Mouse (Mus musculus) intestine, postnatal 0 days (tissue): ENCODE data around the gene Mctp1. TPM values are rescaled to one million over a fixed set of nuclear protein-coding genes. Genes with fewer than 3 reads are reported as not detected.

Experiments used
- ATAC-seq: fragments of 200-750 bp; cut with Nextera tagmentation; 2 replicates; pipeline ENCODE4 v1.8.0; 2017; ENCODE audit warnings: mild to moderate bottlenecking, moderate TSS enrichment, moderate library complexity
- H3K27ac ChIP-seq: fragments of 300-500 bp; sonication (generic); 2 replicates; pipeline ENCODE4 v1.5.1; 2014; ENCODE audit warnings: mild to moderate bottlenecking, low read depth, low read length, moderate library complexity
- H3K27me3 ChIP-seq: fragments of 300-500 bp; sonication (generic); replicated peaks from 2 replicates; pipeline ENCODE4 v1.6.1; 2014; ENCODE audit warnings: low read length, mixed read lengths; ENCODE audit not compliant: control insufficient read depth, insufficient read depth
- H3K36me3 ChIP-seq: fragments of 300-500 bp; sonication (generic); 2 replicates; pipeline ENCODE4 v1.6.1; 2014; ENCODE audit warnings: mild to moderate bottlenecking, moderate library complexity; ENCODE audit not compliant: control insufficient read depth, insufficient read depth
- H3K4me1 ChIP-seq: fragments of 300-500 bp; sonication (generic); replicated peaks from 2 replicates; pipeline ENCODE4 v1.6.1; 2014; ENCODE audit warnings: antibody characterized with exemption, low read length, mixed read lengths; ENCODE audit not compliant: control insufficient read depth, insufficient read depth
- H3K4me2 ChIP-seq: fragments of 300-500 bp; sonication (generic); replicated peaks from 2 replicates; pipeline ENCODE4 v1.6.1; 2014; ENCODE audit warnings: low read depth, mild to moderate bottlenecking, moderate library complexity
- H3K4me3 ChIP-seq: fragments of 300-500 bp; sonication (generic); 2 replicates; pipeline ENCODE4 v1.5.1; 2014; ENCODE audit warnings: low read depth, low read length
- H3K9ac ChIP-seq: fragments of 300-500 bp; sonication (generic); 2 replicates; pipeline ENCODE4 v1.6.1; 2014; ENCODE audit warnings: mild to moderate bottlenecking, low read depth, low read length
- H3K9me3 ChIP-seq: fragments of 300-500 bp; sonication (generic); 2 replicates; pipeline ENCODE4 v1.6.1; 2016; ENCODE audit warnings: mixed run types; ENCODE audit not compliant: control insufficient read depth
- CTCF ChIP-seq: sonication (generic); IDR thresholded peaks from 2 replicates; pipeline ENCODE4 v1.5.1; 2016; ENCODE audit warnings: low read depth, mild to moderate bottlenecking, control low read depth, antibody characterized with exemption, moderate library complexity
- WGBS: fragments of 180-500 bp; shearing (Covaris S2); extraction: QIAGEN DNeasy Blood & Tissue Kit; methylation state at CpG from one replicate; pipeline ENCODE4 v1.1.7; 2014; 5-methylcytosine and 5-hydroxymethylcytosine counted together
- polyA plus RNA-seq: library from polyadenylated mRNA; unstranded; fragments of >200 nt; fragmentation: Nextera tagmentation; extraction: Ambion mirVana; gene quantifications from 2 replicates; pipeline ENCODE4 v1.2.1, GENCODE M21; 2015

The Mctp1 gene
- polyA plus RNA-seq, 1 experiment from 2014 or later = 1.2 TPM

DNA sequence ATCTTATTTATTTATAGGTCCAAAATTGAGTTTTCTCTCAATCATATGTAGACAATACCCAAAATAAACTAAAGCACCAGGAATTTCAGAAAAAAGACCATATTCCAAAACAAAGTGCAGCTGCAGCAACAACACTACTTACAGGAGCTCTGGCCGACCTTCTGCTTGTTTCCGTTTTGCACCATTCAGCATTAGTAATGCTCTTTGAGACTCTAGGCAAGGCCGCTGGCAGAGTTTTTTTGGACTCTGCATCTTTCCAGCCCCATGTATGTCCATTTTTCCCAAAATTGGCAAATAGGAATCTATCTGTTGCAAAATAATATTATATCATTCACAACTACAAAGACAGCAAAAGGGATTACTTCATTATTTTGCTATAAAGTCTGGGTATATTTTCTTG, 665.4 kb downstream of the Mctp1 start:
- TF ChIP-seq CTCF = no peak
- 70% methylated on average over 3 of the region's 3 CpGs for WGBS

DNA sequence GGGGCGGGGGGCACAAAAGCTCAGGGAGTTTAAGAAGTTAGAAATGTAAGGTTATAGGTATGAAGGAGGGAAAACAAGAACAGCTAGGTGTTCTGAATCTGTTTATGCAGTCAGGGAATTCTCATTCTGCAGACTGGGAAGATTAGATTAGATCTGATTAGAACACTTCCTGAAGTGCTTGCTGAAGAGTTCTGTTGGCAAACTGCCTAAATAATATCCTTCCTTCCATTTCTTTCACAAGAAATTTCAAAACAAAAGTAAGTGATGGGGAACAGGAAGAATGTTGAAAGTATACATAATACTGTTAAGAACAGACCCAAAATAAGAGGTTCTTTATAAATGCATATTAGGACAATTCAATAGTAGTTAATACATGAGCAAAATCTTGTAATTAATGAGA, 678.9 kb downstream of the Mctp1 start:
- no peaks in the 10 kb centered on the region for H3K27me3 ChIP-seq
- no peaks in the 10 kb centered on the region for H3K4me1 ChIP-seq
- ATAC-seq = no peak
- 90% methylated on average over 1 of the region's 1 CpGs for WGBS
- H3K27ac ChIP-seq = no peak overlapping the region
- H3K4me2 ChIP-seq = no peak overlapping the region
- H3K9ac ChIP-seq = no peak overlapping the region
- H3K36me3 ChIP-seq = no peaks in the 10 kb centered on the region
- H3K9me3 ChIP-seq = no peaks in the 10 kb centered on the region
- TF ChIP-seq CTCF = no peak
- H3K4me3 ChIP-seq = no peak overlapping the region

More for the DNA sequence above, 665.4 kb downstream of the Mctp1 start:
- no peaks in the 10 kb centered on the region for H3K27me3 ChIP-seq
- H3K4me3 ChIP-seq = no peak overlapping the region
- H3K9me3 ChIP-seq = no peaks in the 10 kb centered on the region
- H3K9ac ChIP-seq = no peak overlapping the region
- H3K4me2 ChIP-seq = no peak overlapping the region
- H3K4me1 ChIP-seq = no peaks in the 10 kb centered on the region; the same call in 1 of the 2 replicates
- ATAC-seq = no peak
- no peak overlapping the region for H3K27ac ChIP-seq
- H3K36me3 ChIP-seq = no peaks in the 10 kb centered on the region

DNA sequence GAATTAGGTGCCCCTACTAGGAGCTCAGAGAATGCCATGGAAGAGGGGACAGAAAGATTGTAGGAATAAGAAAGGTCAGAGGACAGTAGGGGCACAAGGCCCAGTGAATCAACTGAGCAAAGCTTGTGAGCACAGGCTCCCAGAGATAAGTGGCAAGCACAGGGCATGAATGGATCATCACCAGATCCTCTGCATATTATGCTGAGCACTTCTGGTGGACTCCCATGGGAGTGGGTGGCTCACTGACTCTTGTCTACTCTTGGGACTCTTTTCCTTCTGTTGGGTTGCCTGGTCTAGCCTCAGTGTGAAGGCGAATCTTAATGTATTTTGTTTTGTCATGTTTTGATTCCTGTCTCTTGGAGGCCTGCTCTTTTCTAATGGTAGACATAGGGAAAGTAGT, 684.5 kb downstream of the Mctp1 start:
- no peak for ATAC-seq
- no peak overlapping the region for H3K27ac ChIP-seq
- no peaks in the 10 kb centered on the region for H3K36me3 ChIP-seq
- no peak overlapping the region for H3K4me3 ChIP-seq
- no peaks in the 10 kb centered on the region for H3K9me3 ChIP-seq
- WGBS = 87% methylated on average over 1 of the region's 1 CpGs
- no peaks in the 10 kb centered on the region for H3K4me1 ChIP-seq
- TF ChIP-seq CTCF = no peak
- H3K9ac ChIP-seq = no peak overlapping the region
- H3K4me2 ChIP-seq = no peak overlapping the region
- no peaks in the 10 kb centered on the region for H3K27me3 ChIP-seq

GRCm38 (mm10) chr13:77072030-77072429, 687.7 kb downstream of the Mctp1 start:
- no peak for ATAC-seq
- no peaks in the 10 kb centered on the region for H3K36me3 ChIP-seq
- no peak overlapping the region for H3K9ac ChIP-seq
- no peak overlapping the region for H3K27ac ChIP-seq
- H3K9me3 ChIP-seq = no peaks in the 10 kb centered on the region
- no peak overlapping the region for H3K4me3 ChIP-seq
- H3K4me2 ChIP-seq = no peak overlapping the region
- TF ChIP-seq CTCF = no peak
- H3K4me1 ChIP-seq = no peaks in the 10 kb centered on the region
- no peaks in the 10 kb centered on the region for H3K27me3 ChIP-seq

Other genes with a start within 250 kb of the Mctp1 start
- gene Fam81b, start 79.5 kb upstream of the Mctp1 start, polyA plus RNA-seq = not detected in 2 replicates